Mouse (Mus musculus) C2C12 (cell line): ENCODE measurements at regions not wholly inside any gene's neighbourhood (a gene's known extent, or its start where the extent isn't known, plus 50 kb on each side); places are given as distances from the start of the nearest gene placed in this dataset.

Source experiments
- H3K27me3 ChIP-seq: one replicate; pipeline ENCODE4 v1.6.1; 2011; ENCODE audit not compliant: control insufficient read depth, insufficient read depth, insufficient read length
- H3K36me3 ChIP-seq: one replicate; pipeline ENCODE4 v1.6.1; 2011; ENCODE audit not compliant: control insufficient read depth, insufficient read depth
- H3K4me3 ChIP-seq: one replicate; pipeline ENCODE4 v1.5.1; 2011; ENCODE audit warnings: mild to moderate bottlenecking, control low read depth; ENCODE audit not compliant: poor library complexity, insufficient read depth, severe bottlenecking
- H3K79me2 ChIP-seq: one replicate; pipeline ENCODE4 v1.6.1; 2011; ENCODE audit not compliant: control insufficient read depth, insufficient read depth
- H3K79me3 ChIP-seq: one replicate; pipeline ENCODE4 v1.6.1; 2011; ENCODE audit warnings: low read depth, control low read depth
- H3ac ChIP-seq: one replicate; pipeline ENCODE3; 2011; ENCODE audit warnings: low read depth; ENCODE audit not compliant: control insufficient read depth, insufficient read length
- CEBPB ChIP-seq: IDR thresholded peaks from one replicate; pipeline ENCODE4 v1.6.1; 2011; ENCODE audit warnings: low read depth, mild to moderate bottlenecking, control low read depth, moderate library complexity
- CTCF ChIP-seq: IDR thresholded peaks from one replicate; pipeline ENCODE4 v1.5.1; 2011; ENCODE audit not compliant: control insufficient read depth, insufficient read depth, insufficient read length
- FOSL1 ChIP-seq: IDR thresholded peaks from one replicate; pipeline ENCODE4 v1.8.0; 2011; ENCODE audit warnings: mild to moderate bottlenecking, low read length; ENCODE audit not compliant: poor library complexity, insufficient read depth, severe bottlenecking
- MAX ChIP-seq: IDR thresholded peaks from one replicate; pipeline ENCODE4 v1.6.1; 2011; ENCODE audit warnings: mild to moderate bottlenecking, control low read depth
- MYOD1 ChIP-seq: IDR thresholded peaks from one replicate; pipeline ENCODE4 v1.6.1; 2011; ENCODE audit warnings: low read depth; ENCODE audit not compliant: control insufficient read depth, insufficient read length
- MYOG ChIP-seq: IDR thresholded peaks from one replicate; pipeline ENCODE4 v1.6.1; 2011; ENCODE audit not compliant: control insufficient read depth, insufficient read length; ENCODE audit errors: extremely low read depth
- USF1 ChIP-seq: IDR thresholded peaks from one replicate; pipeline ENCODE4 v1.6.1; 2011; ENCODE audit warnings: low read depth, mild to moderate bottlenecking, control low read depth, moderate library complexity

DNA sequence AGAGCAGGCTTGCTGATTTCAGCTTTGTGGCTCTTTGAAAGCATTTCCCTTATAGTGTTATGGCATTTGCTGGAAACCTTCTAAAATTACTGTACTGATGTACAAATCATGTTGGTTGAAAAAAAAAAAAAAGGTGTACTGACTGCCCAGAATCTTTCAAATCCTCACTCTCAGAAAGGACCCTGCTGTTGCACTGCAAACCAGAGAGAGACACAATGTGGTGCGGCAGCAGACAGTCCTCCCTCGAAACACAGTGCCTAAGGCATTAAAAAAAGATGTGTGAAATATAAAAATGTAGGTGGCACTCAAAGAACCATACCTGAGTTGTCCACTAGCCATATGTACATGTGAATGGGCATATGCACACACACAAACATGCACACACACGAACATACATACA is 128.3 kb downstream of the Actr3 start:
- no peak for TF ChIP-seq USF1
- no peak for TF ChIP-seq CTCF
- no peak for TF ChIP-seq MYOD1
- no peak for TF ChIP-seq MYOG
- no peak for TF ChIP-seq MAX
- no peak for TF ChIP-seq CEBPB
- TF ChIP-seq FOSL1, result no peak
- H3ac ChIP-seq, result no peak overlapping the region
- no peaks in the 10 kb centered on the region for H3K79me3 ChIP-seq
- no peaks in the 10 kb centered on the region for H3K27me3 ChIP-seq
- no peaks in the 10 kb centered on the region for H3K79me2 ChIP-seq
- H3K4me3 ChIP-seq, result no peak overlapping the region
- no peaks in the 10 kb centered on the region for H3K36me3 ChIP-seq

DNA sequence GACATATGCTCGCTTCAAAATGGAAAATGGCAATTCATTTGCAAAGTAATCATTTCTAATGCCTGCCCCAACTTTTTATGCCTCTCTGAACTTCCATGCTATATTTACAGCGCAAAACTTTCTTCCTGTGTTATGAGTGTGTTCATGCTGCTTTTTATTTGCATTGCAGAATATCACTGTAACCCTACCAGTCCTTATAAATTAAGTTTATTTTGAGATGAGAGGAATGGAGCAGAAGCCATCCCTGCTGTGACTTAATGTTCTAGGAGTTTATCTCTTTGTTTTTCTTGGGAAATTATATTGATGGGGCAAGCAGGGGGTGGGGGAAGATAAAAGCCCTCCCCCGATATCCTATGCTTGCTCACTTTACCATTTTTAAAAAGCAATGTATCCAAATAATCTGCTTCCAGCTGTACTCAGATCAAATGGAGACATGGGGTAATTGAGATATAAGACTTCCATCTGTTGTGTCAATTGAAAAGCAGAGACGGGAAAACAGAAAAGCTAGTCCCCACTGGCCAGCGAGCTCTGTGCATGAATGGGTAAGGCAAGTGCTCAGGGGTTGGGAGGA is 136.9 kb downstream of the Actr3 start:
- H3ac ChIP-seq, result no peak overlapping the region
- no peaks in the 10 kb centered on the region for H3K27me3 ChIP-seq

GRCm38 (mm10) chr1:125295646-125296045 is 139.9 kb downstream of the Actr3 start:
- no peaks in the 10 kb centered on the region for H3K79me2 ChIP-seq
- TF ChIP-seq USF1, result no peak
- no peak for TF ChIP-seq MYOD1
- no peak for TF ChIP-seq FOSL1
- TF ChIP-seq CTCF, result no peak
- no peak for TF ChIP-seq CEBPB
- TF ChIP-seq MYOG, result no peak
- no peak overlapping the region for H3ac ChIP-seq

More for the DNA sequence above, 136.9 kb downstream of the Actr3 start:
- no peaks in the 10 kb centered on the region for H3K36me3 ChIP-seq
- no peak overlapping the region for H3K4me3 ChIP-seq
- H3K79me3 ChIP-seq, result no peaks in the 10 kb centered on the region
- no peaks in the 10 kb centered on the region for H3K79me2 ChIP-seq
- TF ChIP-seq MYOG (no peak), MAX (no peak), MYOD1 (no peak), FOSL1 (no peak), USF1 (no peak), CTCF (no peak), CEBPB (no peak)

DNA sequence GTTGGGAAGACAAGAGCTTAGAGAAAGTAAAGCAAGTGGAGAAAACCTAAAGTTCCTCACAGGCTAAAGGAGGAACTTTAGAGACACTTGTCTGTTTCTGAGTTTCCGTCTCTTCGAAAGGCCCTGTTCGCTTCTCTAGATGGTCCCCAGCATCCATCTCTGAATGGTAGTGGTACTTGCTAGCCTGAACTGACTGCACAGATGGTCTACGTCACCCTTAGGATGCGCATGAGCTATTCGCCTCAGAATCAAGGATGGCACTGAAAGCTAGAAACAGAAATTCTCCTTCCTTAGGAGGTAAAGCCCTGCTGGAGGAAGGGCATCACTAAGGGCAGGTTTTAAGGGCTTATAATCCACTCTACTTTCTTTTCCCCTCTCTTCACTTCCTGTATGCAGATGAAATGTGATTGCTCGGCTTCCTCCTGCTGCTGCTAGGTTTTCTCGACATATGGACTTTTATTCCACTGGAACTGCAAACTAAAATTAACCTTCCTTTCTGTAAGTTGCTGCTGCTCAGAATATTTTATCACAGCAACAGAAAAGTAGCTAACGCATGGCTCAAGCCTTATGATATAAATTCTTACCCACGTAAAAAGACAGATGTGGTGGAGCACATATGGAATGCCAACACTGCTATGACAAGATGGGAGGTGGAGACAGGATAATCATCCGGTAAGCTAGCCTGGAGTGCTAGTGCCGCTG is 145.1 kb downstream of the Actr3 start:
- Histone ChIP-seq H3K79me2 (no peaks in the 10 kb centered on the region), H3K79me3 (no peaks in the 10 kb centered on the region), H3K27me3 (no peaks in the 10 kb centered on the region), H3ac (no peak overlapping the region), H3K36me3 (no peaks in the 10 kb centered on the region), H3K4me3 (no peak overlapping the region)
- TF ChIP-seq MAX (no peak), FOSL1 (no peak), USF1 (no peak), MYOD1 (no peak), CEBPB (no peak), CTCF (no peak), MYOG (no peak)

More at GRCm38 (mm10) chr1:125295646-125296045, 139.9 kb downstream of the Actr3 start:
- Histone ChIP-seq H3K36me3 (no peaks in the 10 kb centered on the region), H3K79me3 (no peaks in the 10 kb centered on the region), H3K27me3 (no peaks in the 10 kb centered on the region), H3K4me3 (no peak overlapping the region)

- no peak overlapping the region for H3ac ChIP-seq
- no peak overlapping the region for H3K4me3 ChIP-seq
- no peaks in the 10 kb centered on the region for H3K79me3 ChIP-seq
- no peaks in the 10 kb centered on the region for H3K27me3 ChIP-seq
- TF ChIP-seq FOSL1, result no peak
- no peak for TF ChIP-seq MAX
- no peak for TF ChIP-seq MYOD1
- no peaks in the 10 kb centered on the region for H3K36me3 ChIP-seq
- no peaks in the 10 kb centered on the region for H3K79me2 ChIP-seq
These were observed 149.2 kb downstream of the Actr3 start for GRCm38 (mm10) chr1:125286347-125286746.
